Comparison of ENCODE assay signal across 10 mouse cellular contexts in genomic region chr17:27153773-27154193, GRCm38 (mm10). TPM values are rescaled to one million over a fixed set of nuclear protein-coding genes. Genes with fewer than 3 reads are reported as not detected.
DNase-seq lines count a peak whose midpoint lies in the region; ATAC-seq and TF ChIP-seq lines count a peak whose summit lies in the region.
"Had no signal": no experiment of that assay in that cellular context is flagged by ENCODE, and none has a peak within 500 bp of the region (broad histone marks: within the 10 kb centered on the region; RNA-seq: fewer than 3 reads in every experiment).

No protein-coding gene starts in this region.

- no peak for TF ChIP-seq CTCF in forebrain, postnatal 0 days (IDR thresholded peaks at IDR 0.05; ENCODE audit: low read depth)

- 0 out of 2 replicates have a peak overlapping the region, but pooled peaks have one; percentile 31 for H3K27ac ChIP-seq in forebrain, embryonic 12.5 days
- H3K27ac ChIP-seq in forebrain, postnatal 0 days (ENCODE audit: low read depth, low read length): no peak overlapping the region
- H3K27ac ChIP-seq in limb, embryonic 13.5 days: peak overlapping the region; percentile 63; the same call in 1 of the 2 replicates
- H3K27ac ChIP-seq: neural tube, embryonic 13.5 days had no signal

- no peak overlapping the region for H3K4me3 ChIP-seq in forebrain, embryonic 12.5 days (replicated peaks)
- H3K4me3 ChIP-seq in forebrain, postnatal 0 days (ENCODE audit: low read depth, low read length): no peak overlapping the region
- no peak overlapping the region for H3K4me3 ChIP-seq in limb, embryonic 13.5 days
- H3K4me3 ChIP-seq: neural tube, embryonic 13.5 days had no signal

- H3K9me3 ChIP-seq in forebrain, embryonic 12.5 days: no peaks in the 10 kb centered on the region
- no peaks in the 10 kb centered on the region for H3K9me3 ChIP-seq in forebrain, postnatal 0 days (ENCODE audit: low read length)
- H3K9me3 ChIP-seq in limb, embryonic 13.5 days: no peaks in the 10 kb centered on the region
- H3K9me3 ChIP-seq: neural tube, embryonic 13.5 days had no signal

- H3K27me3 ChIP-seq in forebrain, embryonic 12.5 days: peaks cover 3% of the 10 kb centered on the region; the same call in 1 of the 2 replicates
- no peaks in the 10 kb centered on the region for H3K27me3 ChIP-seq in forebrain, postnatal 0 days (ENCODE audit: insufficient read depth, low read length)
- H3K27me3 ChIP-seq in limb, embryonic 13.5 days: no peaks in the 10 kb centered on the region; the same call in 1 of the 2 replicates
- H3K27me3 ChIP-seq: neural tube, embryonic 13.5 days had no signal

- no peaks in the 10 kb centered on the region for H3K36me3 ChIP-seq in forebrain, embryonic 12.5 days (replicated peaks)
- no peaks in the 10 kb centered on the region for H3K36me3 ChIP-seq in forebrain, postnatal 0 days (ENCODE audit: insufficient read depth)
- H3K36me3 ChIP-seq in limb, embryonic 13.5 days: no peaks in the 10 kb centered on the region
- H3K36me3 ChIP-seq: neural tube, embryonic 13.5 days had no signal

- H3K9ac ChIP-seq in forebrain, embryonic 12.5 days: no peak overlapping the region
- no peak overlapping the region for H3K9ac ChIP-seq in forebrain, postnatal 0 days
- no peak overlapping the region for H3K9ac ChIP-seq in limb, embryonic 13.5 days
- H3K9ac ChIP-seq: neural tube, embryonic 13.5 days had no signal

- no peak overlapping the region for H3K4me2 ChIP-seq in forebrain, embryonic 12.5 days
- H3K4me2 ChIP-seq in forebrain, postnatal 0 days (ENCODE audit: low read depth): no peak overlapping the region
- no peak overlapping the region for H3K4me2 ChIP-seq in limb, embryonic 13.5 days (replicated peaks)
- H3K4me2 ChIP-seq: neural tube, embryonic 13.5 days had no signal

- H3K4me1 ChIP-seq in forebrain, embryonic 12.5 days: peaks cover 9% of the 10 kb centered on the region; the same call in 1 of the 2 replicates
- H3K4me1 ChIP-seq in forebrain, postnatal 0 days (ENCODE audit: insufficient read depth): no peaks in the 10 kb centered on the region
- H3K4me1 ChIP-seq in limb, embryonic 13.5 days: peaks cover 61% of the 10 kb centered on the region

- intact Hi-C loops in gastrocnemius, postnatal 14 days (cut with DNase I; ENCODE audit: low total_unique reads): no loop called here
- intact Hi-C loops in left cerebral cortex, postnatal 25 days (cut with DNase I): no loop called here

- WGBS in forebrain, embryonic 12.5 days: 78% methylated on average over 9 of the region's 9 CpGs
- WGBS in forebrain, postnatal 0 days: 61% methylated on average over 9 of the region's 9 CpGs
- whole genome bisulfite sequencing in limb, embryonic 13.5 days: 58% methylated on average over 9 of the region's 9 CpGs

- DNase-seq in forebrain, postnatal 0 days: no peak
- peak; percentile 87 for DNase-seq in Muller cell, postnatal 12 days (ENCODE audit: inconsistent ontology term)
- DNase-seq in gastrocnemius, postnatal 14 days: peak; percentile 70
- DNase-seq in left cerebral cortex, postnatal 25 days (ENCODE audit: low spot score in 2 of 2): no peak
- DNase-seq in layer of hippocampus, postnatal 25 days (ENCODE audit: extremely low spot score in 1 of 2, low spot score in 1 of 2): no peak
- no peak for DNase-seq in embryo, embryonic 10.5 days (ENCODE audit: low spot score)

- no peak for ATAC-seq in forebrain, embryonic 12.5 days (ENCODE audit: low FRiP score)
- no peak for ATAC-seq in forebrain, postnatal 0 days
- ATAC-seq in limb, embryonic 13.5 days (ENCODE audit: low FRiP score, low read depth): no peak

RNA-seq across cellular contexts. Expression of gene Ip6k3, which starts 13.8 kb away (rescaled TPM):
- polyA plus RNA-seq in forebrain, embryonic 12.5 days (2016; fragmentation: Nextera tagmentation; extraction: Ambion mirVana): 0.13 TPM in 1 of 2 replicates, not detected in the other
- 0.08 TPM in 1 of 2 replicates, not detected in the other for total RNA-seq in forebrain, postnatal 0 days (2014; rRNA removed)
- 0.06 TPM in 2 replicates for polyA plus RNA-seq in forebrain, postnatal 0 days (2015; fragmentation: Nextera tagmentation; extraction: Ambion mirVana)
- 100 to 1,000 TPM in 1 of 2 experiments, 10 to 100 TPM in 1; 91.4 to 128 TPM for total RNA-seq in gastrocnemius, postnatal 14 days (2021)
- 0.38 and 0.55 TPM in 2 replicates for polyA plus RNA-seq in limb, embryonic 13.5 days (2015; fragmentation: Nextera tagmentation; extraction: Ambion mirVana)
- total RNA-seq in left cerebral cortex, postnatal 25 days (2021): under 1 TPM; 0.32 to 0.44 TPM
- total RNA-seq in layer of hippocampus, postnatal 25 days (2021): under 1 TPM; 0.21 to 0.30 TPM
- total RNA-seq: common myeloid progenitor, adult 5-6 weeks had no signal

RNA-seq across cellular contexts. Expression of gene Uqcc2, which starts 20.1 kb away (rescaled TPM):
- polyA plus RNA-seq in forebrain, embryonic 12.5 days (2016; fragmentation: Nextera tagmentation; extraction: Ambion mirVana): 274 and 306 TPM in 2 replicates
- total RNA-seq in forebrain, postnatal 0 days (2014; rRNA removed): 214 and 330 TPM in 2 replicates
- 388 and 459 TPM in 2 replicates for polyA plus RNA-seq in forebrain, postnatal 0 days (2015; fragmentation: Nextera tagmentation; extraction: Ambion mirVana)
- total RNA-seq in gastrocnemius, postnatal 14 days (2021): 100 to 1,000 TPM; 342 TPM
- 329 and 338 TPM in 2 replicates for polyA plus RNA-seq in limb, embryonic 13.5 days (2015; fragmentation: Nextera tagmentation; extraction: Ambion mirVana)
- 100 to 1,000 TPM; 215 to 241 TPM for total RNA-seq in left cerebral cortex, postnatal 25 days (2021)
- total RNA-seq in layer of hippocampus, postnatal 25 days (2021): 100 to 1,000 TPM; 199 to 213 TPM

RNA-seq across cellular contexts. Expression of gene Lemd2, which starts 50.5 kb away (rescaled TPM):
- polyA plus RNA-seq in forebrain, embryonic 12.5 days (2016; fragmentation: Nextera tagmentation; extraction: Ambion mirVana): 30.6 and 30.8 TPM in 2 replicates
- total RNA-seq in forebrain, postnatal 0 days (2014; rRNA removed): 86.9 and 90.7 TPM in 2 replicates
- polyA plus RNA-seq in forebrain, postnatal 0 days (2015; fragmentation: Nextera tagmentation; extraction: Ambion mirVana): 17.7 and 19.2 TPM in 2 replicates
- 10 to 100 TPM; 17.8 to 18.0 TPM for total RNA-seq in gastrocnemius, postnatal 14 days (2021)
- 18.6 and 18.8 TPM in 2 replicates for polyA plus RNA-seq in limb, embryonic 13.5 days (2015; fragmentation: Nextera tagmentation; extraction: Ambion mirVana)
- total RNA-seq in left cerebral cortex, postnatal 25 days (2021): 10 to 100 TPM; 39.9 to 44.1 TPM
- total RNA-seq in layer of hippocampus, postnatal 25 days (2021): 10 to 100 TPM; 39.7 to 46.2 TPM

Comparison
In these comparisons a context has a peak if more than half of its experiments do, and no peak if none do; other contexts are left out.
1. DNase-seq: peak in Muller cell, postnatal 12 days (single experiment) and gastrocnemius, postnatal 14 days (single experiment); none in forebrain, postnatal 0 days (single experiment), left cerebral cortex, postnatal 25 days (0 of 2), layer of hippocampus, postnatal 25 days (0 of 2) and embryo, embryonic 10.5 days (single experiment).
2. RNA of gene Ip6k3, which starts 13.8 kb away (total RNA-seq): 91.4 to 128 TPM in gastrocnemius, postnatal 14 days; 0.32 to 0.44 TPM in left cerebral cortex, postnatal 25 days, 0.21 to 0.30 TPM in layer of hippocampus, postnatal 25 days and 0.08 TPM in forebrain, postnatal 0 days; every median in the first group is over 10 times any median in the second.